Mouse (Mus musculus): ENCODE results near the gene Map2k7.

GRCm38 (mm10) chr8:4269609-4270008, 31.1 kb downstream of the Map2k7 start:
- TF ChIP-seq POLR2A (IDR thresholded peaks at IDR 0.05; ENCODE audit: insufficient read depth, low read length) (no peak), CTCF (IDR thresholded peaks at IDR 0.05; ENCODE audit: low read depth, low read length) (no peak), EP300 (IDR thresholded peaks at IDR 0.05; ENCODE audit: insufficient read depth, low read depth, low read length) (no peak)

All from ES-Bruce4 (cell line).